Mouse (Mus musculus) erythroblast, embryonic 14.5 days (primary cell): ENCODE results near the gene Olfml3.

ENCODE experiments used
- GATA1 ChIP-seq: IDR thresholded peaks from 2 replicates; pipeline ENCODE4 v1.6.1; 2012; ENCODE audit warnings: low read length, inconsistent platforms, mixed read lengths
- TAL1 ChIP-seq: IDR thresholded peaks from 3 replicates; pipeline ENCODE4 v1.6.1; 2012; ENCODE audit warnings: low read length, inconsistent platforms, mixed read lengths

- no peak for TF ChIP-seq TAL1
- TF ChIP-seq GATA1, result no peak
These were observed 33.8 kb upstream of the Olfml3 start for GRCm38 (mm10) chr3:103771531-103772130.
